Mouse (Mus musculus) hindbrain, embryonic 11.5 days (tissue): ENCODE results near the gene Best1. TPM values are rescaled to one million over a fixed set of nuclear protein-coding genes. Genes with fewer than 3 reads are reported as not detected.

Experiments
- ATAC-seq: fragments of 200-750 bp; cut with Nextera tagmentation; 2 replicates; pipeline ENCODE4 v1.8.0; 2017; ENCODE audit warnings: mild to moderate bottlenecking, moderate TSS enrichment, moderate library complexity; ENCODE audit not compliant: low FRiP score
- DNase-seq: peaks from one replicate; pipeline ENCODE4 v3.0.0-alpha.2; 2015; ENCODE audit warnings: low spot score
- H3K27ac ChIP-seq: fragments of 300-500 bp; sonication (generic); 2 replicates; pipeline ENCODE4 v1.5.1; 2014; ENCODE audit warnings: mild to moderate bottlenecking, low read depth, low read length
- H3K27me3 ChIP-seq: fragments of 300-500 bp; sonication (generic); 2 replicates; pipeline ENCODE4 v1.6.1; 2014; ENCODE audit warnings: mild to moderate bottlenecking, low read length, moderate library complexity, mixed read lengths; ENCODE audit not compliant: control insufficient read depth, insufficient read depth
- H3K36me3 ChIP-seq: fragments of 300-500 bp; sonication (generic); 2 replicates; pipeline ENCODE4 v1.6.1; 2014; ENCODE audit warnings: mild to moderate bottlenecking, low read length, moderate library complexity, mixed read lengths; ENCODE audit not compliant: control insufficient read depth, insufficient read depth
- H3K4me1 ChIP-seq: fragments of 300-500 bp; sonication (generic); replicated peaks from 2 replicates; pipeline ENCODE4 v1.6.1; 2014; ENCODE audit warnings: low read length, mixed read lengths; ENCODE audit not compliant: control insufficient read depth, insufficient read depth
- H3K4me2 ChIP-seq: fragments of 300-500 bp; sonication (generic); replicated peaks from 2 replicates; pipeline ENCODE4 v1.6.1; 2014; ENCODE audit warnings: mild to moderate bottlenecking, low read depth, low read length
- H3K4me3 ChIP-seq: fragments of 300-500 bp; sonication (generic); 2 replicates; pipeline ENCODE4 v1.5.1; 2014; ENCODE audit warnings: low read depth, low read length
- H3K9ac ChIP-seq: fragments of 300-500 bp; sonication (generic); 2 replicates; pipeline ENCODE4 v1.6.1; 2014; ENCODE audit warnings: low read depth, low read length
- H3K9me3 ChIP-seq: fragments of 300-500 bp; sonication (generic); 2 replicates; pipeline ENCODE4 v1.6.1; 2016; ENCODE audit warnings: low read length; ENCODE audit not compliant: control insufficient read depth
- WGBS: fragments of 180-500 bp; shearing (Covaris S2); extraction: QIAGEN DNeasy Blood & Tissue Kit; methylation state at CpG from one replicate; pipeline ENCODE4 v1.1.7; 2014; 5-methylcytosine and 5-hydroxymethylcytosine counted together
- polyA plus RNA-seq: library from polyadenylated mRNA; unstranded; fragments of >200 nt; fragmentation: Nextera tagmentation; extraction: Ambion mirVana; gene quantifications from 2 replicates; pipeline ENCODE4 v1.2.1, GENCODE M21; 2014

Gene Best1
- polyA plus RNA-seq, 1 experiment from 2014 or later, result 0.91 TPM

DNA sequence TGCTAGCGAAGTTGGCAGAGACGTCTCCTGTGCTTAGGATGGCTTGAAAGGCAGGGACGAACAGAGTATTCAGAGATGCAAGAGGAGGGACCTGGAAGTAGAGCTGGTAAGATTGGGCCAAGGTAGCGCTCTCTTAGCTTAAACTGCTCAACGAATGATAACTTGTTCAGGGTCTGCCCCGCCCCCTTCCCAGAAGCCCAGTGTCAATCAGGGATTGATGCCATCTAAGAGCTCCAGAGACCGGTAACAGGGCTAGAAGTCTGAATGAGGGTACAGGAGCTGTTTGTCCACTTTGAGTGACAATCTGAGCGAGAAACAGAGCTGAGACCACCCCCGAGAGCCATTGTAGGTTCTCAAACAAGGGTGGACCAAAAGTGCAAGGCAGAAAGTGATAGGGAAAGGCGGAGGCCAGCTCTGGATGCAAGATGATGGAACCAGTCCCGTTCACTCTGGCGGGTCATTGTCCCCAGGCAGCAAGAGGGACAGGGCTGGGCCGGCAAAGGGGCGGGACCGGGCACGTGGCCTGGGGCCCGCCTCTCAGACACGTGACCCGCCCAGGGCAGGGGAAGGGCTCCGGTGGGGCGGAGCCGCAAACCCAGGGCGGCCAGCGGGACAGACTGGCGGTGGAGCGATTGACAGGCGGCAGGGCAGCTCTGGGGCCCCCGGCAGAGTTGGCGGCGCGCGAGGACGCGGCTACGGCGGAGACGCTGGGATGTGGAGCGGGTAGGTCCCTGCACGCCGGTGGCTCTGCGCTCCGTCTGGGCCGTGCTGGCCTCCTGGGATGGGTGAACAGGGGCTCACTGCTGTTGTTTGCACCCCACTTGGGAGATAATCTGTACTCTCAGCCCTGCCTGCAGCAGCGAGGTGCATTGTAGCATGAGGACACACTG is 16.4 kb upstream of the Best1 start:
- Histone ChIP-seq H3K4me2 (peak overlapping the region; percentile 69), H3K27me3 (peaks cover 7% of the 10 kb centered on the region; the same call in 1 of the 2 replicates), H3K9me3 (no peaks in the 10 kb centered on the region), H3K27ac (peak overlapping the region; percentile 6), H3K9ac (peak overlapping the region; percentile 49), H3K36me3 (no peaks in the 10 kb centered on the region), H3K4me1 (peaks cover 6% of the 10 kb centered on the region; the same call in 1 of the 2 replicates), H3K4me3 (peak overlapping the region; percentile 41)
- 6% methylated on average over 44 of the region's 44 CpGs for WGBS
- DNase-seq (peak; percentile 92), ATAC-seq (peak; percentile 98)

DNA sequence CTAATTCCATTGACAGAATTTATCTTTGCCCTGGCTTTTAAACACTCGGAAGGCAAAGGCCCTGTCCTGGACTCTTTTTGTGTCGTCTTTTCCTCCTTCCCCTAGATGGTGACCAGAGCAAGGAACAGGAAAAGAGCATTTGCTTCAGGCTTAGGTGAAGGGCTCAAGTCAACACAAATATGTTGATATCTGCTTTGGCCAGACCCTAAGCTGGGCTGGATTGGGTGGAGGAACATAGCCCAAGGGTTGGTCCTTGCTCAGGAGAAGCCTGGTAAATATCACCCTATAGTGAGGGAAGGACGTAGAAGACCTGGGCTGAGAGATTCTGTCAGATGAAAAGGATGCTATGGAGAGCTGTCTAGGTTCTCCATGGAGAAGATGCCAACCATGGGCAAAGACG is 14.7 kb upstream of the Best1 start:
- no peak for DNase-seq
- H3K9me3 ChIP-seq, result no peaks in the 10 kb centered on the region
- H3K4me1 ChIP-seq, result peaks cover 6% of the 10 kb centered on the region; the same call in 1 of the 2 replicates
- H3K27ac ChIP-seq, result no peak overlapping the region
- WGBS, result 88% methylated on average over 4 of the region's 4 CpGs
- H3K9ac ChIP-seq, result no peak overlapping the region
- H3K4me2 ChIP-seq, result no peak overlapping the region
- no peaks in the 10 kb centered on the region for H3K36me3 ChIP-seq
- H3K4me3 ChIP-seq, result no peak overlapping the region
- H3K27me3 ChIP-seq, result peaks cover 7% of the 10 kb centered on the region; the same call in 1 of the 2 replicates
- ATAC-seq, result no peak

DNA sequence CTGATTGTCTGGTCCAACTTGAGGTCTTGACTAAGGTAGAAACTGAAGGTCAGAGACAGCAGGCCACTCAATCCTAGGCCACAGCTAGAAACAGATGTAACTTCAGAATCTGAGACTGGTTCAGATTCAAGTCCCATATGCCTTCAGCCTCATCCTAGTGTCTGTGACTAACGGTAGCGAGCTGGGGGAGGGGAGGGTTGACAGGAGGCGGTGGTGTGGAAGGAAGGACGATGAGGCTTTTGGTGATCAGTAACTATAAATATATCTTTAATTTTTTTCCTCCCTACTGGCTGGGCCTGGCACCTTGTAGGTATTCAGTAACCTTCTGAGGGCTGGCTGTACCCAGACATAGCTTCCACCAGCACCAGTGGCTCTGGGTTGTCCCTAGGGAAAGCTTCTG is 14.0 kb upstream of the Best1 start:
- H3K27ac ChIP-seq, result no peak overlapping the region
- DNase-seq, result no peak
- ATAC-seq, result no peak
- whole genome bisulfite sequencing, result 71% methylated on average over 4 of the region's 4 CpGs
- no peaks in the 10 kb centered on the region for H3K36me3 ChIP-seq
- no peak overlapping the region for H3K4me3 ChIP-seq
- H3K4me2 ChIP-seq, result no peak overlapping the region
- H3K9ac ChIP-seq, result no peak overlapping the region
- peaks cover 7% of the 10 kb centered on the region; the same call in 1 of the 2 replicates for H3K27me3 ChIP-seq
- H3K4me1 ChIP-seq, result peaks cover 6% of the 10 kb centered on the region; the same call in 1 of the 2 replicates
- H3K9me3 ChIP-seq, result no peaks in the 10 kb centered on the region

DNA sequence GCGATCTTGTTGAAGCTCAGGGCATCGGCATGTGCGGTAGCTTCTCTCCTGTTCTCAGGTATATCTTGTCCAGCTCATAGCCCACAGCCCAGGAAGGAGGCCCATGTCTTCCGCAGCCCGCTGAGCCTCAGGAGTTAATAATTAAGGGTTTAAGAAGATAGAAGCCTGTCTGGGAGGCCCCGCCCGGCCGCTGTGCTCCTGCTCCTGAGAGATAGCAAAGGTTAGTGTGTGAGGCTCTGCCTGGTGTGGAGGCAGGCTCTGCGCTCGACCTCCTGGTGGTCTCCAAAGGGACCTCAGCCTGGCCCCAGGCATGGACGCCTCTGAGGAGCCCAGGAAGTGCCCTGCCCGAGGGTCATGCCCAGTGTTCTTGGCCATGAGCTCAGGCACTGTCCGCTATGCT is 13.4 kb upstream of the Best1 start:
- H3K9me3 ChIP-seq, result no peaks in the 10 kb centered on the region
- H3K36me3 ChIP-seq, result no peaks in the 10 kb centered on the region
- no peak for ATAC-seq
- 78% methylated on average over 13 of the region's 13 CpGs for WGBS
- H3K27me3 ChIP-seq, result peaks cover 7% of the 10 kb centered on the region; the same call in 1 of the 2 replicates
- H3K4me2 ChIP-seq, result no peak overlapping the region
- no peak for DNase-seq
- H3K9ac ChIP-seq, result no peak overlapping the region
- H3K27ac ChIP-seq, result no peak overlapping the region
- no peak overlapping the region for H3K4me3 ChIP-seq
- peaks cover 6% of the 10 kb centered on the region; the same call in 1 of the 2 replicates for H3K4me1 ChIP-seq

DNA sequence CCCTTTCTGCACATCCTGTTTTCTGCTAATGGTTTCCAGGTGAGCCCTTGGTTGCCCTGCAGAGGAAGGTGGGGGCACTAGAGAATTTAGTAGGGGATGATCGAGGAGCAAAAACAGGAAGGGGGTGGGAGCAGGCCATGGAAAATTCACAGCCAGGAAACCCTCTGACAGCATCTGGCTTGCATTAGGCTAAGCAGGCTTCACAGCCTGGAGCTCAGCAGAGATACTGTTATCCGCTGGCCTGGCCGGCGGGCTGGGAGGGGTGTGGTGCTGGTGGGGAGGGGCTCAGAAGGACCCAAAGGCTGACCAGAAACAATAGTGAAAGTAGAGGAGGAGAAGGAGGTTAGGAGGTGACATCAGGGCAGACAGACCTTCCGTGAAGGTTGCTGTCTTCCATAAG is 12.5 kb upstream of the Best1 start:
- H3K27me3 ChIP-seq, result peaks cover 4% of the 10 kb centered on the region; the same call in 1 of the 2 replicates
- H3K9me3 ChIP-seq, result no peaks in the 10 kb centered on the region
- H3K4me2 ChIP-seq, result no peak overlapping the region
- H3K4me1 ChIP-seq, result peaks cover 6% of the 10 kb centered on the region; the same call in 1 of the 2 replicates
- H3K4me3 ChIP-seq, result no peak overlapping the region
- H3K36me3 ChIP-seq, result no peaks in the 10 kb centered on the region
- peak overlapping the region; percentile 42; the same call in 1 of the 2 replicates for H3K27ac ChIP-seq
- 64% methylated on average over 5 of the region's 5 CpGs for WGBS
- DNase-seq (peak; percentile 41), ATAC-seq (no peak)
- no peak overlapping the region for H3K9ac ChIP-seq

DNA sequence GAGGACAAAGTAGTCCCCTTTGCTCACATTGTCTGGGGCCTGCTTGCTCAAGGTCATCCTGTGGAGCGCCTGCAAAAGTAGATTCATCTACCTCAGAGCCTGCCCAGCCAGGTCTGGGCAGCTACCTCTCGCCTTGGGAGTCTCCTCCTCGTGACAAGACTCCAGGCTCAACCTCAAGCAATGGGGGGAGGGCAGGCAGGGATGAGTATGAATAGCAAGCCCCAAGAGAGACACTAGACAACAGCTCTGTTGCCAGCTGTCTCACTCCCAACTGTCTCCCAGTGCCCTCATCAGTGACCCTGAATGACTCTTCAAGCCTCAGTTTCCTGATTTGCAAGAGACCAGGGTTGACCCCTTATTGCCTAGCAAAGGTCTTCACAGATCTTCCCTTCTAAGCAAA is 11.9 kb upstream of the Best1 start:
- Histone ChIP-seq H3K27me3 (no peaks in the 10 kb centered on the region), H3K4me3 (no peak overlapping the region), H3K4me2 (no peak overlapping the region), H3K9ac (no peak overlapping the region), H3K27ac (peak overlapping the region; percentile 42; the same call in 1 of the 2 replicates), H3K9me3 (no peaks in the 10 kb centered on the region), H3K4me1 (peaks cover 2% of the 10 kb centered on the region; the same call in 1 of the 2 replicates), H3K36me3 (no peaks in the 10 kb centered on the region)
- no peak for ATAC-seq
- WGBS, result 49% methylated on average over 3 of the region's 3 CpGs
- peak; percentile 20 for DNase-seq

DNA sequence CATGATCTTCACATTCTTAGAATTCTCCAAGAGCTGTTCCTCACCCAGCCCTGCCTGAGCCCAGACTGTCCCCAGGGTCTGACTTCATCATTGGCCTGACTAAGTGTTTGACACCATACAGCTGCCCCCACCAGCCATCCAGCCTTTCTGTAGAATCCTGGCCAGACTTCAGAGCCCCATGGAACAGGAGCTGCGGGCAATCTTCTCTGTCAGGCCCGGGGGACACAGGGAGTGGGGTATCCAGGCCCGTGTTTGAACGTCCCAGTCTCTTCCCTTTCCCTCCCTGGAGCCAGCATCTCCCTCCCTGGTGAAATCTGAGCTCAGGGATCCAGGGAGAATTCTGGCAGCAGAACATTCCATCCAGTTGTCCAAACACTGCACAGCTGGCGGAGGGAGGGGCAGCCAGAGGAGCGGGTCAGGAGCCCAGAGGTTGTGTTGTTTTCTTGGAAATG is 11.4 kb upstream of the Best1 start:
- ATAC-seq, result no peak
- Histone ChIP-seq H3K36me3 (no peaks in the 10 kb centered on the region), H3K27me3 (no peaks in the 10 kb centered on the region), H3K9me3 (no peaks in the 10 kb centered on the region), H3K9ac (no peak overlapping the region), H3K4me3 (no peak overlapping the region), H3K4me1 (peaks cover 2% of the 10 kb centered on the region; the same call in 1 of the 2 replicates), H3K4me2 (no peak overlapping the region), H3K27ac (peak overlapping the region; percentile 42; the same call in 1 of the 2 replicates)
- peak; percentile 48 for DNase-seq
- WGBS, result 49% methylated on average over 6 of the region's 6 CpGs

DNA sequence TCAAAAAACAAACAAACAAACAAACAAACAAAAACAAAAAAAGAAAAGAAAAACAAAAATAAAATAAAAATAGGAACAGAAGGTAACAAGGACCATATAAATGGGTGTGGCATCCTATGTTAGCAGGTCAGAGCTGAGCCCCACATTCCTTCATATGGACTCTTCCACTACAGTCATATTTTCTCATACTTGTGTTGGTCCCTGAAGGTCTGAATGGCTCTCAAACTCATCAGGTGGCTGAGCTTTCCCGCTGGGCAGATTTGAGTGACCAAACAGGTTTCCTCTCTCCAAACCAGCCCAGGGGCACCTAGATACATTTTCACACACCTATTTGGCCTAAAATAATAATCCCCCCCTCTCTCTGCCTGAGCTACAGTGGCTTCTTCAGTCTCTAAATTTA is 10.0 kb upstream of the Best1 start:
- Histone ChIP-seq H3K27me3 (no peaks in the 10 kb centered on the region), H3K4me3 (no peak overlapping the region), H3K27ac (no peak overlapping the region), H3K9me3 (no peaks in the 10 kb centered on the region), H3K4me2 (no peak overlapping the region), H3K4me1 (peaks cover 2% of the 10 kb centered on the region; the same call in 1 of the 2 replicates), H3K36me3 (no peaks in the 10 kb centered on the region), H3K9ac (no peak overlapping the region)
- no peak for DNase-seq
- ATAC-seq, result no peak
- 77% methylated on average over 1 of the region's 1 CpGs for WGBS
